Mouse (Mus musculus) thymus, postnatal 36 days (tissue): ENCODE data around the gene Cit.
A peak's percentile ranks its signal among the peaks of the same experiment; 100 is the strongest.

ENCODE experiments used
- DNase-seq, 2 experiments: peaks; one replicate each; pipeline ENCODE4 v3.0.0; 2022; ENCODE audit warnings: mixed read lengths in 2 of 2

Cit gene

GRCm38 (mm10) chr5:115976446-115976845, 131.4 kb downstream of the Cit start:
- no peak for DNase-seq

GRCm38 (mm10) chr5:115977266-115977665, 132.2 kb downstream of the Cit start:
- DNase-seq, result no peak

- DNase-seq, result no peak
Measured at GRCm38 (mm10) chr5:115977757-115978156, 132.7 kb downstream of the Cit start.

- no peak for DNase-seq
Measured at GRCm38 (mm10) chr5:115978255-115978654, 133.2 kb downstream of the Cit start.

GRCm38 (mm10) chr5:115979134-115979696, 134.1 kb downstream of the Cit start:
- DNase-seq, result peak; percentile 14 to 22

- no peak for DNase-seq
Measured at GRCm38 (mm10) chr5:115980537-115980936, 135.5 kb downstream of the Cit start.

- no peak for DNase-seq
Measured at GRCm38 (mm10) chr5:115982671-115983373, 137.7 kb downstream of the Cit start.

GRCm38 (mm10) chr5:115984392-115984791, 139.3 kb downstream of the Cit start:
- DNase-seq, result no peak

GRCm38 (mm10) chr5:115985101-115985500, 140.0 kb downstream of the Cit start:
- DNase-seq, result no peak

GRCm38 (mm10) chr5:115987284-115987683, 142.2 kb downstream of the Cit start:
- no peak for DNase-seq

GRCm38 (mm10) chr5:115991717-115992116, 146.6 kb downstream of the Cit start:
- DNase-seq, result no peak

GRCm38 (mm10) chr5:115994101-115994500, 149.0 kb downstream of the Cit start:
- no peak for DNase-seq

GRCm38 (mm10) chr5:115997376-115997775, 152.3 kb downstream of the Cit start:
- no peak for DNase-seq

GRCm38 (mm10) chr5:116003154-116003553, 158.1 kb downstream of the Cit start:
- DNase-seq, result no peak

- no peak for DNase-seq
Measured at GRCm38 (mm10) chr5:116003825-116004224, 158.7 kb downstream of the Cit start.

GRCm38 (mm10) chr5:116004271-116004670, 159.2 kb downstream of the Cit start:
- no peak for DNase-seq

- peak in 1 of 2 experiments; percentile 12 for DNase-seq
Measured at GRCm38 (mm10) chr5:116006324-116007099, 161.4 kb downstream of the Cit start.

- no peak for DNase-seq
Measured at GRCm38 (mm10) chr5:116007723-116008122, 162.6 kb downstream of the Cit start.

- DNase-seq, result no peak
Measured at GRCm38 (mm10) chr5:116009091-116009851, 164.2 kb downstream of the Cit start.

GRCm38 (mm10) chr5:116009884-116010627, 165.0 kb downstream of the Cit start:
- no peak for DNase-seq

- no peak for DNase-seq
Measured at GRCm38 (mm10) chr5:116011700-116012099, 166.6 kb downstream of the Cit start.

GRCm38 (mm10) chr5:116012503-116012902, 167.4 kb downstream of the Cit start:
- no peak for DNase-seq
